Mouse (Mus musculus) heart, embryonic 10.5 days (tissue): Measurements from ENCODE around the gene Gm8797. TPM values are rescaled to one million over a fixed set of nuclear protein-coding genes. Genes with fewer than 3 reads are reported as not detected.
"Not testable (repeated sequence)": the region's sequence is repeated elsewhere in the genome, so short reads cannot be mapped to it uniquely, and the experiment has no call there.

ENCODE experiments used
- DNase-seq: peaks from one replicate; pipeline ENCODE4 v3.0.0-alpha.2; 2017; ENCODE audit warnings: low spot score
- H3K27ac ChIP-seq: fragments of 300-500 bp; sonication (generic); 2 replicates; pipeline ENCODE4 v1.5.1; 2016; ENCODE audit warnings: mild to moderate bottlenecking
- H3K27me3 ChIP-seq: fragments of 300-500 bp; sonication (generic); 2 replicates; pipeline ENCODE4 v1.6.1; 2016; ENCODE audit warnings: mild to moderate bottlenecking; ENCODE audit not compliant: poor library complexity, insufficient read depth, severe bottlenecking
- H3K36me3 ChIP-seq: fragments of 300-500 bp; sonication (generic); 2 replicates; pipeline ENCODE4 v1.6.1; 2016; ENCODE audit warnings: mild to moderate bottlenecking, moderate library complexity
- H3K4me1 ChIP-seq: fragments of 300-500 bp; sonication (generic); 2 replicates; pipeline ENCODE4 v1.6.1; 2016; ENCODE audit warnings: mild to moderate bottlenecking
- H3K4me3 ChIP-seq: fragments of 300-500 bp; sonication (generic); 2 replicates; pipeline ENCODE4 v1.5.1; 2016; ENCODE audit warnings: mild to moderate bottlenecking, moderate library complexity
- H3K9me3 ChIP-seq: fragments of 300-500 bp; sonication (generic); 2 replicates; pipeline ENCODE4 v1.6.1; 2016; ENCODE audit warnings: mild to moderate bottlenecking, moderate library complexity
- WGBS: fragments of 180-500 bp; shearing (Covaris S2); methylation state at CpG from one replicate; pipeline ENCODE4 v1.1.7; 2016; 5-methylcytosine and 5-hydroxymethylcytosine counted together
- polyA plus RNA-seq: library from polyadenylated mRNA; unstranded; fragments of >200 nt; fragmentation: Nextera tagmentation; extraction: Ambion mirVana; gene quantifications from 2 replicates; pipeline ENCODE4 v1.2.1, GENCODE M21; 2016

The Gm8797 gene
- polyA plus RNA-seq, result 14.6 and 17.4 TPM in 2 replicates

DNA sequence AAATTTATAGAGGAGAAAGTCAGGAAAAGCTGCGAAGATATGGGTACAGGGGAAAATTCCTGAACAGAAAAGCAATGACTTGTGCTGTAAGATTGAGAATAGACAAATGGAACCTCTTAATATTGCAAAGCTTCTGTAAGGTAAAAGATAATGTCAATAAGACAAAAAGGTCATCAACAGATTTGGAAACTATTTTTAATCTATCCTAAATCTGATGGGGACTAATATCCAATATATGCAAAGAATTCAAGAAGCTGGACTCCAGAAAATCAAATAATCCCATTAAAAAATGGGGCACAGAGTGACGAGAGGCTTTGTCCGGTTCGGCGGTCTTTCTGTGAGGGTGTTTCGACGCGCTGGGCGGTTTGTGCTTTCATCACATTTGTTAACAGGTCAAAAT, at the start of gene Gm8797:
TSS of gene Gm8797 (plus strand) at position 301 of the 400 bp plus-strand sequence.
- H3K9me3 ChIP-seq, result not testable (repeated sequence)
- WGBS, result 91% methylated on average over 9 of the region's 9 CpGs

DNA sequence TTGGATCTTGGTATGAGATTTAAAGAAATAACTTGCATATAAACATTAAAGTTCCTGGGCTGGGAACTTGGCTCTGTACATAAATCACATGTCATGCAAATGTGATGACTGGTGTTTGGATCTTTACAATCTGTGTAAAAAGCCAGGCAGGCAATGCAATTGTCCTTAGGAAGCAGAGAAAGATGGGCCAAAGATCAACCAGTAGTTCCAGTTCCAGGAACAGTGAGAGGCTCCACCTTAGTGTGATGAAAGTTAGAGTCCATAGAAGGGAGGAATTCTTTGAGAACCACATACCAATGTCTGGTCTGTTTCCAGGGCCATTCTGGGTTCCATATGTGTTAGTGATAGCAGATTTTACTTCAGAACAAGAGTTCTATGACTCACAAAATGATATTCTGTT, 36.1 kb upstream of the Gm8797 start:
- no peak for DNase-seq
- no peak overlapping the region for H3K27ac ChIP-seq
- no peaks in the 10 kb centered on the region for H3K9me3 ChIP-seq
- no peaks in the 10 kb centered on the region for H3K4me1 ChIP-seq
- no peak overlapping the region for H3K4me3 ChIP-seq
- H3K27me3 ChIP-seq, result no peaks in the 10 kb centered on the region
- no peaks in the 10 kb centered on the region for H3K36me3 ChIP-seq

More for the DNA sequence above, at the start of gene Gm8797:
- not testable (repeated sequence) for H3K27ac ChIP-seq, H3K27me3 ChIP-seq, DNase-seq, H3K4me3 ChIP-seq, H3K36me3 ChIP-seq, H3K4me1 ChIP-seq

DNA sequence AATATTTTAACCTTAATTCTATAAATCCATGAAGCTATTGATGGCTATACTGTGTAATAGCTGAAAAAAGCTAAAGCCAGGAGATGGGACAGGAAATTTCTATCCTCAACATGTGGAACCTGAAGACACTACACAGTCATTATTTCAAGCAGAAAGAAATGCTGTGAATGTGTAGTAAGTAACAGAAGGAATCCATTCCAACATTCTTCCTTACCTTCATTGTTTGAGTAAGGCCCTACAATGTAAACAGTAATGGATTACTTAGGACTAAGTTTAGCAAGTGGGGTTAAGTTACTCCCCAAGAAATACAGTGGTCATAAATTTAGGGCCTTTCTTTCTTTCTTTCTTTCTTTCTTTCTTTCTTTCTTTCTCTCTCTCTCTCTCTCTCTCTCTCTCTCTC, 17.7 kb upstream of the Gm8797 start:
- Histone ChIP-seq H3K9me3 (no peaks in the 10 kb centered on the region), H3K36me3 (no peaks in the 10 kb centered on the region), H3K4me3 (no peak overlapping the region), H3K27me3 (no peaks in the 10 kb centered on the region), H3K27ac (no peak overlapping the region), H3K4me1 (no peaks in the 10 kb centered on the region)
- no peak for DNase-seq

DNA sequence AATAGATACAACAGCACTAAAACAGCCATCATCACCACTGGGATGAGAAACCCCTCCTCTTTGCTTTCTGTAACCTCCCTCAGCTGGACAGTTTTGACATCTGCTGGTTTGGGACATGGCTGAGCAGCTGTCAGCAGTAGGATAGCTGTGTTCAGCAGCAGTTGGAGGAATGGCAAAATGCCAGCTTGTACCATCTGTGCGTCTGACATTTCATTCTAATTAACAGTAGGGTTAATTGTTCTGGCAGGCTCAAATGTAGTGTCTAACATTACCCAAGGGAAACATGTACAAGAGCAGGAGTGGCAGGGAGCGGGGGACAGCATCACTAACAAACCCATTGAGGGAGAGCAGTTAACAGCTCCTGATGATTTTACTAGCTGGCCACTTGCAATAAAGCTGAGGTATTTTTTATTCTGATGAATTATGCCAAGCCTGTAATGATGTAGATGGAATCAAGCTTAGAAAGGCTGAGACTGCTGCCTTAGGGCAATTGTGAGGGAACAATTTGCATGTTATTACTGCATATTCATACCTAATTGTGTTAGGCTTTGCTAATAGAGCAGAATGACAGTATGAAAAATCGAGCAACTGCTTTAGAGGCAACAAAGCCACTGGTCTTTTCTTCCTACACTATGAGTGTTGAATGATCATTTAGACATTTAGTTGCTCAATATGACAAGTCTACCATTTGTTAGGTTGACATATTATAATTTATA, 4.3 kb downstream of the Gm8797 start:
- no peak overlapping the region for H3K27ac ChIP-seq
- no peak overlapping the region for H3K4me3 ChIP-seq
- no peaks in the 10 kb centered on the region for H3K36me3 ChIP-seq
- no peaks in the 10 kb centered on the region for H3K9me3 ChIP-seq
- no peak for DNase-seq
- no peaks in the 10 kb centered on the region for H3K27me3 ChIP-seq
- H3K4me1 ChIP-seq, result no peaks in the 10 kb centered on the region
- WGBS, result 63% methylated on average over 3 of the region's 3 CpGs

DNA sequence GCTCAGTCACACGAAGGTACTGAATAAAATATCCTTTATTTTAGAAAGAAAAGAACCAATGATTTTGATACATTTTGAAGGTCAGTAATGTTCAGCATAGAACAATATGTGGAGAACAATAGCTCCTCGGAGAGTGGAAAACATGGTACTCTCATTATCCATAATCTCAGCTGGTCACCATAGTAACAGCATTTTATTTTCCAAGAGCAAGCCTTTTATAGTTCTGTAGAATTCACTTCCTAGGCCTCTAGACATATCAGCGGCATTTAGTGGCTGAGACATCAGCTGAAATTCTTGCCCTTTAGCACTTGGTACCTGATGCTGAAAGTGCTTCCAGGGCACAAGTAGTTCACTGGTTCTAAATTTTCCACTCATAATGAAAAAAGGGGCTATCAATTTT, 15.7 kb downstream of the Gm8797 start:
- no peaks in the 10 kb centered on the region for H3K36me3 ChIP-seq
- H3K27ac ChIP-seq, result no peak overlapping the region
- no peaks in the 10 kb centered on the region for H3K9me3 ChIP-seq
- H3K4me3 ChIP-seq, result no peak overlapping the region
- no peaks in the 10 kb centered on the region for H3K4me1 ChIP-seq
- no peak for DNase-seq
- WGBS, result 82% methylated on average over 3 of the region's 3 CpGs
- no peaks in the 10 kb centered on the region for H3K27me3 ChIP-seq

DNA sequence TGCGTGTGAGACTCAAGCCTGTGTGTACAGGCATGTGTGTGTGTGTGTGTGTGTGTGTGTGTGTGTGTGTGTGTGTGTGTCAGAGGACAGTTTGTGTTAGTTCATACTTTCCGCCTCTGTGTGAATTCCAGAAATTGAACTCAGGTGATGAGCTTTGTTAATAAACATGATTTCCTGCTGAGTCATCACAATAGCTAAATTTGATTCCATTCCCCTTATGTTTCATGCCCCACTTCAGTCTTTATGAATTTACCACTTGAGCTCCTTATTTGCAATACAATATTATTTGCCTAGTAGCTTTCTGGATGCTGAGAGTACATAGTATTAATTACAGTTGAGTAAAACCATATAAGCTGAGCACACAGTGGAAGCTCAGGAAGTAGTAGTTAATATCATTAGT, 26.3 kb downstream of the Gm8797 start:
- no peak for DNase-seq
- Histone ChIP-seq H3K4me1 (no peaks in the 10 kb centered on the region), H3K36me3 (no peaks in the 10 kb centered on the region), H3K4me3 (no peak overlapping the region), H3K27me3 (no peaks in the 10 kb centered on the region), H3K9me3 (no peaks in the 10 kb centered on the region), H3K27ac (no peak overlapping the region)
- WGBS, result 86% methylated on average over 2 of the region's 2 CpGs
